Mouse (Mus musculus): ENCODE measurements around the gene Olfr1370. TPM values are rescaled to one million over a fixed set of nuclear protein-coding genes. Genes with fewer than 3 reads are reported as not detected.

The Olfr1370 gene
- polyA plus RNA-seq, 1 experiment: not detected

- Histone ChIP-seq H3K4me2 (ENCODE audit: low read depth) (no peak overlapping the region), H3K36me3 (ENCODE audit: control insufficient read depth, insufficient read depth) (no peaks in the 10 kb centered on the region)
- TF ChIP-seq MYOD1 (IDR thresholded peaks at IDR 0.05; ENCODE audit: control insufficient read depth in 1 of 3, insufficient read length in 2 of 3, low read depth in 2 of 3): no peak
Measured at GRCm38 (mm10) chr13:21033176-21033575, 41.6 kb downstream of the Olfr1370 start.

GRCm38 (mm10) chr13:21024831-21025230, 49.9 kb downstream of the Olfr1370 start:
- no peaks in the 10 kb centered on the region for H3K27me3 ChIP-seq (ENCODE audit: control insufficient read depth, insufficient read depth, insufficient read length)
- no peak overlapping the region for H3ac ChIP-seq (ENCODE audit: control insufficient read depth, insufficient read length)
- no peak overlapping the region for H3K4me3 ChIP-seq
- TF ChIP-seq MYOG (IDR thresholded peaks at IDR 0.05; ENCODE audit: control insufficient read depth in 1 of 3, insufficient read depth in 1 of 3, insufficient read length in 2 of 3, low read depth in 2 of 3) (no peak), TCF3 (IDR thresholded peaks at IDR 0.05; ENCODE audit: insufficient read length, low read depth) (no peak), REST (IDR thresholded peaks at IDR 0.05; ENCODE audit: insufficient read depth, insufficient read length) (no peak), CEBPB (IDR thresholded peaks at IDR 0.05; ENCODE audit: insufficient read depth, poor library complexity, severe bottlenecking) (no peak), POLR2A (IDR thresholded peaks at IDR 0.05; ENCODE audit: insufficient read length, low read depth) (no peak), MAX (IDR thresholded peaks at IDR 0.05; ENCODE audit: low read depth) (no peak), POLR2AphosphoS2 (IDR thresholded peaks at IDR 0.05; ENCODE audit: insufficient read length, low read depth) (no peak), MYOD1 (IDR thresholded peaks at IDR 0.05; ENCODE audit: control insufficient read depth in 1 of 3, insufficient read length in 2 of 3, low read depth in 2 of 3) (no peak), SRF (IDR thresholded peaks at IDR 0.05; ENCODE audit: control insufficient read depth, insufficient read length, low read depth) (no peak), E2F4 (IDR thresholded peaks at IDR 0.05; ENCODE audit: insufficient read depth) (no peak), TCF12 (IDR thresholded peaks at IDR 0.05; ENCODE audit: insufficient read depth, poor library complexity, severe bottlenecking) (no peak), USF1 (IDR thresholded peaks at IDR 0.05; ENCODE audit: low read depth) (no peak)
- no peaks in the 10 kb centered on the region for H3K79me2 ChIP-seq (ENCODE audit: control insufficient read depth, insufficient read depth)
- H3K36me3 ChIP-seq (ENCODE audit: control insufficient read depth, insufficient read depth): no peaks in the 10 kb centered on the region
- no peak overlapping the region for H3K4me2 ChIP-seq (ENCODE audit: low read depth)

More at GRCm38 (mm10) chr13:21033176-21033575, 41.6 kb downstream of the Olfr1370 start:
- no peaks in the 10 kb centered on the region for H3K79me2 ChIP-seq (ENCODE audit: control insufficient read depth, insufficient read depth)
- no peak overlapping the region for H3K4me3 ChIP-seq
- no peak overlapping the region for H3ac ChIP-seq (ENCODE audit: control insufficient read depth, insufficient read length)
- H3K27me3 ChIP-seq (ENCODE audit: control insufficient read depth, insufficient read depth, insufficient read length): no peaks in the 10 kb centered on the region

Other genes starting within 250 kb of the Olfr1370 start
- not detected for gene Olfr1369-ps1, start 36.5 kb upstream of the Olfr1370 start, polyA plus RNA-seq (2012; fragmentation: generic; extraction: Trizol)
- not detected for gene Olfr263, start 54.7 kb upstream of the Olfr1370 start, polyA plus RNA-seq (2012; fragmentation: generic; extraction: Trizol)
- gene Olfr1368, start 70.9 kb upstream of the Olfr1370 start, polyA plus RNA-seq (2012; fragmentation: generic; extraction: Trizol): not detected
- gene Trim27, start 104.5 kb upstream of the Olfr1370 start, polyA plus RNA-seq (2012; fragmentation: generic; extraction: Trizol): 62.4 TPM
- not detected for gene Gpx5, start 217.8 kb upstream of the Olfr1370 start, polyA plus RNA-seq (2012; fragmentation: generic; extraction: Trizol)
- not detected for gene Gpx6, start 237.2 kb upstream of the Olfr1370 start, polyA plus RNA-seq (2012; fragmentation: generic; extraction: Trizol)